Mouse (Mus musculus) heart, postnatal 4 days (tissue): ENCODE data around the gene Faap24. TPM values are rescaled to one million over a fixed set of nuclear protein-coding genes. Genes with fewer than 3 reads are reported as not detected.

Experiments used
- DNase-seq: peaks from one replicate; pipeline ENCODE4 v3.0.0; 2021
- total RNA-seq, 2 experiments: library from RNA; stranded (reverse); gene quantifications; 2 replicates each; pipeline ENCODE4 v1.2.3; 2021

Faap24 gene
- total RNA-seq, 2 experiments from 2014 or later = 4.6 to 4.7 TPM

- no peak for DNase-seq
Observed at GRCm38 (mm10) chr7:35365161-35365910, 31.3 kb downstream of the Faap24 start.

- no peak for DNase-seq
Observed at GRCm38 (mm10) chr7:35362868-35363267, 33.8 kb downstream of the Faap24 start.

GRCm38 (mm10) chr7:35362253-35362652, 34.4 kb downstream of the Faap24 start:
- DNase-seq = no peak

- DNase-seq = no peak
Observed at GRCm38 (mm10) chr7:35357621-35358020, 39.0 kb downstream of the Faap24 start.

- DNase-seq = no peak
Observed at GRCm38 (mm10) chr7:35355303-35355872, 41.2 kb downstream of the Faap24 start.

- DNase-seq = no peak
Observed at GRCm38 (mm10) chr7:35353306-35353705, 43.3 kb downstream of the Faap24 start.

- no peak for DNase-seq
Observed at GRCm38 (mm10) chr7:35351155-35351554, 45.5 kb downstream of the Faap24 start.

- DNase-seq = no peak
Observed at GRCm38 (mm10) chr7:35349886-35350684, 46.6 kb downstream of the Faap24 start.

GRCm38 (mm10) chr7:35349022-35349421, 47.6 kb downstream of the Faap24 start:
- DNase-seq = no peak

- DNase-seq = no peak
Observed at GRCm38 (mm10) chr7:35347918-35348700, 48.5 kb downstream of the Faap24 start.

- no peak for DNase-seq
Observed at GRCm38 (mm10) chr7:35344785-35345330, 51.8 kb downstream of the Faap24 start.

GRCm38 (mm10) chr7:35342498-35342897, 54.1 kb downstream of the Faap24 start:
- DNase-seq = no peak

Other genes starting within 250 kb of the Faap24 start
- gene Slc7a10, start 210.5 kb downstream of the Faap24 start, total RNA-seq = under 1 TPM; 0.38 to 0.45 TPM
- gene Lrp3, start 181.3 kb downstream of the Faap24 start, total RNA-seq = 1 to 10 TPM; 6.9 TPM
- 10 to 100 TPM; 11.4 to 12.7 TPM for gene Gpatch1, start 78.4 kb downstream of the Faap24 start, total RNA-seq
- 1 to 10 TPM; 4.1 to 4.4 TPM for gene Rhpn2, start 62.7 kb downstream of the Faap24 start, total RNA-seq
- gene Cep89, start 199 bp upstream of the Faap24 start, total RNA-seq = 10 to 100 TPM; 26.4 to 26.6 TPM
- gene Slc7a9, start 52.0 kb upstream of the Faap24 start, total RNA-seq = not detected
- gene Tdrd12, start 140.9 kb upstream of the Faap24 start, total RNA-seq = 1 to 10 TPM; 1.0 to 1.3 TPM
- gene Nudt19, start 159.5 kb upstream of the Faap24 start, total RNA-seq = 10 to 100 TPM; 81.1 to 85.6 TPM
- gene Rgs9bp, start 188.7 kb upstream of the Faap24 start, total RNA-seq = under 1 TPM; 0.09 to 0.14 TPM
- 10 to 100 TPM; 12.1 to 15.2 TPM for gene Ankrd27, start 189.4 kb upstream of the Faap24 start, total RNA-seq